Mouse (Mus musculus) C2C12 (cell line): ENCODE data around the gene Col5a2. TPM values are rescaled to one million over a fixed set of nuclear protein-coding genes. Genes with fewer than 3 reads are reported as not detected.
"Not testable (repeated sequence)": the region's sequence is repeated elsewhere in the genome, so short reads cannot be mapped to it uniquely, and the experiment has no call there.

ENCODE experiments used
- H3K27me3 ChIP-seq: one replicate; pipeline ENCODE4 v1.6.1; 2011; ENCODE audit not compliant: control insufficient read depth, insufficient read depth, insufficient read length
- H3K36me3 ChIP-seq: one replicate; pipeline ENCODE4 v1.6.1; 2011; ENCODE audit not compliant: control insufficient read depth, insufficient read depth
- H3K4me3 ChIP-seq: one replicate; pipeline ENCODE4 v1.5.1; 2011; ENCODE audit warnings: mild to moderate bottlenecking, control low read depth; ENCODE audit not compliant: poor library complexity, insufficient read depth, severe bottlenecking
- H3K79me2 ChIP-seq: one replicate; pipeline ENCODE4 v1.6.1; 2011; ENCODE audit not compliant: control insufficient read depth, insufficient read depth
- H3K79me3 ChIP-seq: one replicate; pipeline ENCODE4 v1.6.1; 2011; ENCODE audit warnings: low read depth, control low read depth
- H3ac ChIP-seq: one replicate; pipeline ENCODE3; 2011; ENCODE audit warnings: low read depth; ENCODE audit not compliant: control insufficient read depth, insufficient read length
- CEBPB ChIP-seq: IDR thresholded peaks from one replicate; pipeline ENCODE4 v1.6.1; 2011; ENCODE audit warnings: low read depth, mild to moderate bottlenecking, control low read depth, moderate library complexity
- CTCF ChIP-seq: IDR thresholded peaks from one replicate; pipeline ENCODE4 v1.5.1; 2011; ENCODE audit not compliant: control insufficient read depth, insufficient read depth, insufficient read length
- FOSL1 ChIP-seq: IDR thresholded peaks from one replicate; pipeline ENCODE4 v1.8.0; 2011; ENCODE audit warnings: mild to moderate bottlenecking, low read length; ENCODE audit not compliant: poor library complexity, insufficient read depth, severe bottlenecking
- MAX ChIP-seq: IDR thresholded peaks from one replicate; pipeline ENCODE4 v1.6.1; 2011; ENCODE audit warnings: mild to moderate bottlenecking, control low read depth
- MYOD1 ChIP-seq: IDR thresholded peaks from one replicate; pipeline ENCODE4 v1.6.1; 2011; ENCODE audit warnings: low read depth; ENCODE audit not compliant: control insufficient read depth, insufficient read length
- MYOG ChIP-seq: IDR thresholded peaks from one replicate; pipeline ENCODE4 v1.6.1; 2011; ENCODE audit not compliant: control insufficient read depth, insufficient read length; ENCODE audit errors: extremely low read depth
- USF1 ChIP-seq: IDR thresholded peaks from one replicate; pipeline ENCODE4 v1.6.1; 2011; ENCODE audit warnings: low read depth, mild to moderate bottlenecking, control low read depth, moderate library complexity
- polyA plus RNA-seq: library from polyadenylated mRNA; unstranded; fragments of >200 nt; fragmentation: generic; extraction: Trizol; gene quantifications from one replicate; pipeline ENCODE4 v1.2.1, GENCODE M21; 2012; ENCODE audit warnings: missing spikeins

The Col5a2 gene
- polyA plus RNA-seq, 1 experiment: 100 TPM

DNA sequence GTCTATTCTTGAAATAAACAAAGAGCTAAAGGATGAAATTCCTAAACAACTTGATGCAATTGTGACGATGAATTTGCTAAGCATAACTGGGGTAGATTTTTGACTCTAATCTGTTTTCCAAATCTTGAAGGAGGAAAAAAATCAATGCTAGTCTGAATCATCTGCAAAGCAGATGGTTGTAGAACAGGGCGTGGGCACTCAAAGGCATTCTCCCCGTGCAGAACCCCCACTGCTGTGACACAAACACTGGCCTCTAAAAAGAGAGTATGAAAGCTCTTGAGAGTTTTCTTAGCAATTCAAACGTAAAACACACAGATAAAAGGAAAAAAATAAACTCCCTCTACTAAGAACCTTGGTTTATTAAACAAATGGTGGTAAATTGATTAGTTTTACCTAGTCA lies 30.3 kb downstream of the Col5a2 start:
- H3ac ChIP-seq: no peak overlapping the region
- no peak overlapping the region for H3K4me3 ChIP-seq
- TF ChIP-seq MYOD1: no peak
- no peak for TF ChIP-seq CTCF
- TF ChIP-seq FOSL1: no peak
- TF ChIP-seq MYOG: no peak
- no peak for TF ChIP-seq CEBPB
- no peak for TF ChIP-seq USF1
- TF ChIP-seq MAX: no peak
- H3K79me3 ChIP-seq: peaks cover 37% of the 10 kb centered on the region
- H3K27me3 ChIP-seq: no peaks in the 10 kb centered on the region
- H3K79me2 ChIP-seq: peaks cover 72% of the 10 kb centered on the region
- H3K36me3 ChIP-seq: peaks cover 8% of the 10 kb centered on the region

- Histone ChIP-seq H3K36me3 (peaks cover 9% of the 10 kb centered on the region), H3K79me3 (peaks cover 56% of the 10 kb centered on the region), H3K79me2 (peaks cover 82% of the 10 kb centered on the region), H3K4me3 (no peak overlapping the region), H3ac (no peak overlapping the region), H3K27me3 (no peaks in the 10 kb centered on the region)
- no peak for TF ChIP-seq CEBPB
- TF ChIP-seq MYOG: no peak
- TF ChIP-seq CTCF: no peak
- no peak for TF ChIP-seq FOSL1
- TF ChIP-seq USF1: no peak
Measured at GRCm38 (mm10) chr1:45460767-45461166, 42.3 kb downstream of the Col5a2 start.

GRCm38 (mm10) chr1:45455763-45456162 lies 47.3 kb downstream of the Col5a2 start:
- TF ChIP-seq MAX (no peak), MYOD1 (no peak), CTCF (no peak), USF1 (no peak), FOSL1 (no peak)
- Histone ChIP-seq H3K79me2 (peaks cover 65% of the 10 kb centered on the region), H3K27me3 (no peaks in the 10 kb centered on the region), H3K4me3 (no peak overlapping the region), H3K79me3 (peaks cover 40% of the 10 kb centered on the region), H3ac (no peak overlapping the region), H3K36me3 (peaks cover 7% of the 10 kb centered on the region)

DNA sequence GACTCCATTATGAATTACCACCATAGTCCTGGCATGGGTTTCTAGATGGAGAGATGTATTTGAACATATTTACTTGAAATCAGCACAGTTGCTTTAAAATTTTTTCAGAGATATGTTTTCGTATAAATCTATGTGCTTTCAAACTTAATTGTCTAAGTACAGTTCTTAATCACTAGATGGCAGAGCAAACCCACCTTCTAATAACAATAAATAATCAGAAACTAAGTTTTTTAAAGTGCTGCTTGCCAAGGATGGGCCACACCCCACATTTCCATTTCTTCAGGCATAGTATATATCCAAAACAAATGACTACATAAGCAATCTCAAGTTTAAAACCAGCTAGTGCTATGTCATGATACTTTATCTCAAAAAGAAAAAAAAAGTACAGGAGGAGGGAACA lies 54.2 kb downstream of the Col5a2 start:
- no peak overlapping the region for H3ac ChIP-seq
- no peak overlapping the region for H3K4me3 ChIP-seq
- H3K79me3 ChIP-seq: peaks cover 17% of the 10 kb centered on the region
- peaks cover 30% of the 10 kb centered on the region for H3K79me2 ChIP-seq
- no peaks in the 10 kb centered on the region for H3K27me3 ChIP-seq
- TF ChIP-seq FOSL1: no peak
- no peak for TF ChIP-seq MAX
- TF ChIP-seq MYOG: no peak
- no peak for TF ChIP-seq MYOD1
- no peak for TF ChIP-seq USF1
- no peak for TF ChIP-seq CEBPB
- TF ChIP-seq CTCF: no peak
- H3K36me3 ChIP-seq: no peaks in the 10 kb centered on the region

DNA sequence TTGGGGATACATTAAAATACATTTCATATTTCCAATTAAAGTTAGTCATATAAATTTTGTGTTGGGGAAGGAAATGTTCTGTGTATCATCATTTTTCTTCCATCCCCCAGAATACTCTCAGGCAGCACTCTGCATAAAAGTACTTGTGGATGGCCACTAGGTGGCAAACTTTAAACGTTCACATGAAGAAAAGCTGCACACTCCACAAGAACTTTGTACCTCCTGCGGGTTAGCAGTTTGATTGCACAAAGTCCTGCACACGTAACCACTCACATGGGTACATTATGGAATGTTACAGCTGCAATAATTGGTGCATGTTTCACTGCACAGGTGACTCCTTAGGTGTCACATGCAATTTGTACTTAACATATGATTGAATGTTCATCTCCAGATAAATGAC lies 71.2 kb downstream of the Col5a2 start:
- Histone ChIP-seq H3K79me2 (no peaks in the 10 kb centered on the region), H3K36me3 (peaks cover 69% of the 10 kb centered on the region), H3ac (no peak overlapping the region)

DNA sequence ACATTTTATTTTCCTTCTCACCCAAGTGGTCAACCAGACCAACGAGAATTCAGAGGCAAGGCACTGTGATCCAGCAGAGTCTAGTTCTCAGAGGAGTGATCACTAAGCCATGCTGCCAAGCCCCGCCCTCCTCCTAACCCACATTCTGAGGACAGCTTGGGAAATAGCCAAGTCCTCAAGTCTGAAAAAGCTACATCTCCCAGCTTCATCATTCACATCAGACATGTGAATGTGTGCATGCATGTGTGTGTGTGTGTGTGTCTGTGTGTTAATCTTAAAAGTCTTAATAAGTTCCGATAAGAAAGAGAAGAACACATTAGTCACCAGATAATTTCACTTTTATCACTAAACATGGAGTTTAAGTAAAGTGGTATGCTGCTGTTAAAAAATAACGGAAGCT lies 72.6 kb downstream of the Col5a2 start:
- Histone ChIP-seq H3K79me3 (no peaks in the 10 kb centered on the region), H3K79me2 (no peaks in the 10 kb centered on the region), H3K27me3 (no peaks in the 10 kb centered on the region), H3K36me3 (peaks cover 75% of the 10 kb centered on the region), H3ac (no peak overlapping the region), H3K4me3 (no peak overlapping the region)
- TF ChIP-seq CTCF (no peak), USF1 (no peak), FOSL1 (no peak), MAX (no peak), MYOG (no peak), CEBPB (no peak), MYOD1 (no peak)

More for the DNA sequence above, 71.2 kb downstream of the Col5a2 start:
- TF ChIP-seq USF1: no peak
- TF ChIP-seq CTCF: peak; percentile 11
- no peaks in the 10 kb centered on the region for H3K79me3 ChIP-seq
- no peaks in the 10 kb centered on the region for H3K27me3 ChIP-seq
- no peak overlapping the region for H3K4me3 ChIP-seq

DNA sequence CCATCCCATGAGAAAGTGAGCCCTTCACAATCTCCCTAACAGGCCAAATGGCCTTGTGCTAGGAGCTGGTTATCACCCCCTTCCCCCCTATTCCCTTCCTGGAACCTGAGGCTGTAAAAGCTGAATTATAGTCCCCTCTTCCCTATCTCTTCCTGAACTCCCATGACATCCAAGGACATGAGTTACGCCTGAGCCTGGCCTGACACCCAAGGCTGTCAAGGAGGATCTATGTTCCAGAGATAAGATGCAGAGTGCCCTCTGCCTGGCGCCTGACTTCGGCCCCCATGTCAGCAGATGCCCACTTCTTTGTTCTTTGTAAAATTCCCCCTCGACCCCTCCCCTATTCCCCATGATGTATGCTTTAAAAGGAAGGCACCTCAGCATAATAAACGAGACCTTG lies 73.9 kb downstream of the Col5a2 start:
- not testable (repeated sequence) for H3K4me3 ChIP-seq, H3K79me2 ChIP-seq, H3K27me3 ChIP-seq, H3ac ChIP-seq, H3K79me3 ChIP-seq
- H3K36me3 ChIP-seq: peaks cover 61% of the 10 kb centered on the region
